Mouse (Mus musculus) R1 (cell line): ENCODE measurements at regions not wholly inside any gene's neighbourhood (a gene's known extent, or its start where the extent isn't known, plus 50 kb on each side); places are given as distances from the start of the nearest gene placed in this dataset.

Experiments used
- DNase-seq: peaks from one replicate; pipeline ENCODE4 v3.0.0-alpha.2; 2018; ENCODE audit warnings: low read depth, low spot score

GRCm38 (mm10) chr1:168861577-168861976 is 429.5 kb upstream of the Pbx1 start:
- no peak for DNase-seq

DNA sequence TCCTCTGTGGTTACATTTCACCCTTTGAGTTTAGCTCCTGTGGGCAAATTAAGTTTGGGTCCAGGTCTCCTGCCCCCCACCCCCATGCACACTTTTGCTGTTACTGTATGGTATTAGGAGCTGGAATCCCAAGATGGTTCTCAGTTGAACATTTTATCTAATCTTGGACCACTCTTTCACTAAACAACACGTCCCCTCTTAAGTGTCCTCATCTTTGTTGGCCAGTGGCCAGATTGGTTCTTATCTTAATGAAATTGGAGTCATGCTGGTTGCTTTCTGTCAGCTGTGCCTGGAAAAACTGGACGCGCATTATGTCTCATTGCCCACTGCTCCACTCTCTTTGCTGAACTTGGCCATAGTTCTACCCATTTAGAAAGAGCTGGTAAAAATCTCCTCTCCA is 391.1 kb upstream of the Pbx1 start:
- no peak for DNase-seq

DNA sequence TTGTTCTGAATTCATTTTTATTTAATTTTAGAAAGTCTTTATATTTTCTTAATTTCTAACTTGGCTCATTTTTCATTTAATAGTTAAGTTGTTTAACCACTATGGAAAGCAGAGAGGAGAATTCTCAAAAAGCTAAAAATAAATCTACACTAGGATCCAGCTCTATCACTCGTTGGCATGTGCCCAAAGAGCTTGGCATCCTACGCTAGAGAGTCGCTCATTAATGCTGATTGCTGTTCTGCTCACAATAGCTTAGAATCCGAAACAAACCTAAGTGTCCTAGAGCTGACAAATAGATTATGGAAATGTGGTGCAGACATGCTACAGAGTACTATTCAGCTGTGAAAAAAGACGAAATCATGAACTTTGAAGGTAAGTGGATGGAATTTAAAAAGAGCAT is 386.3 kb upstream of the Pbx1 start:
- DNase-seq = no peak

DNA sequence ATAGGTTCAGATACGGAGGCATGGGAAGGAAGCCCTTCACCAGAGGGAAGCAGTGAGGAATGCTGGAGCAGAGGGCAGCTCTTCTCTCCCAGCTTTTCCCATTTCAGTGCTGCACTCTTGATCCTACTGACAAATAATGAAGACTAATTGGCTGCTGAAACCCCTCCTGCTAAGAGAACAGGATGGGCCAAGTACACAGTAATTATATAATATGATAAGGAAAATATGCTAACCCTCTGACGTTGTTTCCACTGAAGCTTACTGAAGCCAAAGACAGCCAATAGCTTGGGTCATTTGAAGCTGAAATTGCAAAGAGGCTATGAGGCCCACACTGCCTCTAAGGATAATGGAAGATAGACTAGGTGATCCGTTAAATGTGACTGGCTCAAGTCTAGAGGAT is 375.0 kb upstream of the Pbx1 start:
- DNase-seq = no peak

- DNase-seq = no peak
Observed at GRCm38 (mm10) chr1:168805442-168805841, 373.4 kb upstream of the Pbx1 start.

DNA sequence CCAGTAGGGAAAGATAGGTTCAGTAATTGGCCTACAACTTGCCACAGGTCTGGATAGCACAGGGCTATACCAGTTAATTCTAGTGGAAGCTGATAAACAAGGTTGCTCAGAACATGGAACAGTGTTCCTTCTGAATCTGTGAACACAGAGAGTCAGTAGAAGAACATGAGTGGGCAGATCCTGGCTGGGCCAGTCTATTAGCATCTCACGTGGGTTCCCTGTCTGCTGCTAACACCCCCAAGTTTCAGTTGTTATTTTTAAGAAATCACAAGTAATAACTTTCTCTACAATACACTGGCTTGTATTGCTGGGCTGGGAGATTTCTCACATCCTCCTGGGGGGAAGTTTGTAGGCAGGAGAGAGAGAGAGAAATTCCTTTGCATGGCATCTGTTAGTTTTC is 369.0 kb upstream of the Pbx1 start:
- no peak for DNase-seq

GRCm38 (mm10) chr1:168786731-168787130 is 354.7 kb upstream of the Pbx1 start:
- no peak for DNase-seq

DNA sequence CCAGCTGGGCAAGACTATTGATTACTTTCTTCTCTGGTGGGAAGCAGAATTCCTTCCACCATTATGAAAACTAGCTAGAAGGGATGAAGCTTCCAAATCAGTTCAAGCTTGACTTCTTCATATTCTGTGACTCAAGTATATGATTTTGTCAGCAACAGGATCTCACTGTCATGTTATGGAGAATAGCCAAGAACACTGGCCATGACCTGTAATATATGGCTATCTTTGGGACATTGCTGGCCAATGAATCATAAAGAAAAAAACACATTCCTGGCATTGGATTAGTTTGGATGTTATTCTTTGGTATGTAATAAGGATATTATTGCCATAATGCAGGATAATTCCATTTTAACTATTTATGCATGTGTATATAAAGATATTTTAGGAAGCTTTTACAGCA is 351.8 kb upstream of the Pbx1 start:
- no peak for DNase-seq

DNA sequence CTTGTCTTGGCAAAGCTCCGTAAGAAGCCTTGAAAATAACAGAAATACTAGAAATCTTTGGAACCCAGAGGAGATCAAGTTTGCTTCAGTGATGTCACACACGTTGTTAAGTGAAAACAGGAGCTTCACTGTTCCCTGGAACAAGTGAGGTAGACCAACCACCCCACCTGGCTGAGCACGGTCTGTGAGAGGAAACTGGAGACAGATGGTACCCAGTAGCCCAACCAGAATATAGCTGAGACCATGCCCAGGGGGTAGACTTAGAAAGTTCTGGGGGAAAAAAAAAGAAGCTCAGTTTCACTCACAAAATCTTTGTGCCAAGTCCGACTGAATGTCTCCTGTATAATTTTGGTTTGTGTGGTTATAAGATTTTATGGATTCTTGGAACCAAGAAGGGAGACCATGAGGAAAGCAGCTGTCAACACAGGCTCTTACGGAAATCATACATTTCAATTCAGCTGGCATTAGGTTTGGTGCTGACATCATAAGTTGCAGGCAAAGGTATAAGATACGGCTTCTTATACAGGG is 332.4 kb upstream of the Pbx1 start:
- no peak for DNase-seq

- DNase-seq = no peak
Observed at GRCm38 (mm10) chr1:168761095-168761494, 329.0 kb upstream of the Pbx1 start.

- DNase-seq = peak; percentile 3
Observed at GRCm38 (mm10) chr1:168760239-168760638, 328.2 kb upstream of the Pbx1 start.

- DNase-seq = no peak
Observed at GRCm38 (mm10) chr1:168758835-168759234, 326.8 kb upstream of the Pbx1 start.

DNA sequence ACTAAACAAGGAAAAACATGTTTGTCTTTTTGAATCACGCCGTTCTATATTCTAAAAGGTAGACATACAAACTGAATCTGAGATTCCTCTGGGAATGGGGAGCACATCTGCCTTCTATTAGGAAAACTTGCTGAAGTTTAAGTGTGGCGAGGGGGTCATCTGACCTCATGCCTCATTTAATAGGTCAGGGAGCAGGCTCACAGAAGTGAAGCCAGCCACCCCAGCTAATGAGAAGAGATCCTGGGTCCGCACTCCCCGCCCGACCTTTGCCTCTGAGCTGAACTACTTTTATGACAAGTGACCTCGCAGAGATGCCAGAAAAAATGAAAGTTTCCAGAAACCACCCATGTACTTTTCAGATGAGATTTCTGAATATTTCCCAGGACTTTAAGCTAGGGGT is 322.1 kb upstream of the Pbx1 start:
- DNase-seq = no peak

- DNase-seq = no peak
Observed at GRCm38 (mm10) chr1:168743435-168743834, 311.4 kb upstream of the Pbx1 start.

GRCm38 (mm10) chr1:168738005-168738404 is 305.9 kb upstream of the Pbx1 start:
- DNase-seq = no peak

DNA sequence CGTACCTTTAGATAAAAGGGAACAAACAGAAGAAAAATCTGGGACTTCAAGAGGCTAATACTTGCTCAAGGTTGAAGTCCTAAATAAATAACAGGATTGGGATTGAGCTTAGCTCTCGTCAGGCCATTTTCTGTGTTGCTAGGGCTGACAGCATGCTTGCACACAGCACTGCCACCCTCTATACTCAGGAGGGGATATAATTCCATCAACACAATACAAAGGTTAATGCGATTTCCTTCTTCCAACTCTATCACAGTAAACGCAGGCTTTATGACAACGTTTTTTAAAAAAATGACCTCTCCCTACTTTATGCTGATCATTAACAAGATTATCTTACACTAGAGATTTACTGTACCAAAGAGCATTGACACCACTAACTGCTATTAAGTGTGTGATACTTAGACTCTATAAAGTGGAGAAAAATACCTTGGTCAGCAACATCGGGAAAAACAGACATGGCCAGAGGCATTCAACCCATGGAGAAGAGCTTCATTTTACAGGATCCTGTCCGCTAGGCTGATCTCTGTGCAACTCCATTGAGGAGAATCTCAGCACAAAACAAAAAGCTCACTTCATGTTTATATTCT is 305.3 kb upstream of the Pbx1 start:
- no peak for DNase-seq

GRCm38 (mm10) chr1:168733066-168733465 is 301.0 kb upstream of the Pbx1 start:
- DNase-seq = no peak

- DNase-seq = peak; percentile 7
Observed at GRCm38 (mm10) chr1:168709836-168710235, 277.8 kb upstream of the Pbx1 start.

- peak; percentile 3 for DNase-seq
Observed at GRCm38 (mm10) chr1:168709017-168709681, 277.1 kb upstream of the Pbx1 start.

DNA sequence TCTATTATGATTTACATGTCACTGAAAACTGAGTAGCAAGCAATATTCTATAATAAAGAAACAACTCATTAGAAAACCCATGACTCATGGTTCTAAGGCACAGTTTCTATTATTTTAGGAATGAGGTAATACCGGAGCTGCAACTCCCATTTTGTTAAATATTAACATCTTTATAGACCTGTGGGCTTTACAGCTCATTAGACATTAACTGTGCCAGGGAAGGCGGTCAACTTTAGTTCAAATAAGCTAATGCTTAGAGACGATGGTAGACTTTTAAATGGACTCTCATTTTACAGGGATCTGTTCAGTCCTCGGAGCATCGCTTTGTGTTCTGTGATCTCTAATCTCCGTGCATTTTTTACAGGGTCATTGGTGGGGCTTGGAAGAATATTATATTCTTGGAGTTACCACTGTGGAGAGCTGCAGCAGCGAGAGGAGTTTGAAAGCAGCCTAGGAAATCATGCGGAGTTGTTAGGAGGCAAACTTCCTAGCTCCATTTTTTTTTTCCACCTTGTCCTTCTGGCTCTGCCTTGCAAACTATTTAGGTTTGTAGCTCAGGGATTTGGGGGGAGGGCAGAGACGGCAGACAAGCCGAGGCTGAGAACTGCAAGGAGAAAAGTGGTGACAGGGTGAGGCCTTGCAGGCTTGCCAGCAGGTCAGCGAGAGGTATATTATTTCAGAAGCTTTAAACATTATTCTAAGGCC is 276.2 kb upstream of the Pbx1 start:
- DNase-seq = no peak

- DNase-seq = no peak
Observed at GRCm38 (mm10) chr1:168697386-168697785, 265.3 kb upstream of the Pbx1 start.

- DNase-seq = no peak
Observed at GRCm38 (mm10) chr1:168686821-168687220, 254.8 kb upstream of the Pbx1 start.

GRCm38 (mm10) chr1:168685147-168685546 is 253.1 kb upstream of the Pbx1 start:
- no peak for DNase-seq
